Mouse (Mus musculus): ENCODE measurements around the gene Trmt1l. TPM values are rescaled to one million over a fixed set of nuclear protein-coding genes. Genes with fewer than 3 reads are reported as not detected.

Trmt1l gene
- polyA plus RNA-seq, 1 experiment, result 11.9 TPM

GRCm38 (mm10) chr1:151489806-151490205 is 61.5 kb downstream of the Trmt1l start:
- H3K36me3 ChIP-seq (ENCODE audit: control insufficient read depth, insufficient read depth, low read length), result no peaks in the 10 kb centered on the region
- H3K4me3 ChIP-seq (ENCODE audit: extremely low read depth, insufficient read depth, insufficient read length), result no peak overlapping the region
- WGBS, result 68% methylated on average over 6 of the region's 6 CpGs
- no peak overlapping the region for H3K27ac ChIP-seq (ENCODE audit: insufficient read depth, low read length)
- no peak for DNase-seq (ENCODE audit: low read depth in 1 of 2, low spot score in 2 of 2)
- TF ChIP-seq POLR2A (IDR thresholded peaks at IDR 0.05; ENCODE audit: low read depth, low read length), result no peak
- no peak for TF ChIP-seq CTCF (IDR thresholded peaks at IDR 0.05; ENCODE audit: extremely low read depth, insufficient read depth, insufficient read length, insufficient replicate concordance)
- H3K4me1 ChIP-seq (ENCODE audit: control insufficient read depth, insufficient read depth, insufficient read length), result peaks cover 2% of the 10 kb centered on the region; the same call in 1 of the 2 replicates
- H3K27me3 ChIP-seq (ENCODE audit: control insufficient read depth, insufficient read depth, low read length), result no peaks in the 10 kb centered on the region

GRCm38 (mm10) chr1:151492419-151492818 is 64.1 kb downstream of the Trmt1l start:
- Histone ChIP-seq H3K4me1 (ENCODE audit: control insufficient read depth, insufficient read depth, insufficient read length) (peaks cover 4% of the 10 kb centered on the region), H3K27me3 (ENCODE audit: control insufficient read depth, insufficient read depth, low read length) (no peaks in the 10 kb centered on the region), H3K36me3 (ENCODE audit: control insufficient read depth, insufficient read depth, low read length) (no peaks in the 10 kb centered on the region), H3K27ac (ENCODE audit: insufficient read depth, low read length) (no peak overlapping the region), H3K4me3 (ENCODE audit: extremely low read depth, insufficient read depth, insufficient read length) (no peak overlapping the region)
- no peak for TF ChIP-seq POLR2A (IDR thresholded peaks at IDR 0.05; ENCODE audit: low read depth, low read length)
- no peak for TF ChIP-seq CTCF (IDR thresholded peaks at IDR 0.05; ENCODE audit: extremely low read depth, insufficient read depth, insufficient read length, insufficient replicate concordance)
- 52% methylated on average over 1 of the region's 1 CpGs for WGBS
- no peak for DNase-seq (ENCODE audit: low read depth in 1 of 2, low spot score in 2 of 2)

GRCm38 (mm10) chr1:151493826-151494225 is 65.5 kb downstream of the Trmt1l start:
- DNase-seq (ENCODE audit: low read depth in 1 of 2, low spot score in 2 of 2), result no peak
- H3K27me3 ChIP-seq (ENCODE audit: control insufficient read depth, insufficient read depth, low read length), result no peaks in the 10 kb centered on the region
- H3K4me1 ChIP-seq (ENCODE audit: control insufficient read depth, insufficient read depth, insufficient read length), result peaks cover 4% of the 10 kb centered on the region
- no peaks in the 10 kb centered on the region for H3K36me3 ChIP-seq (ENCODE audit: control insufficient read depth, insufficient read depth, low read length)
- TF ChIP-seq POLR2A (IDR thresholded peaks at IDR 0.05; ENCODE audit: low read depth, low read length) (no peak), CTCF (IDR thresholded peaks at IDR 0.05; ENCODE audit: extremely low read depth, insufficient read depth, insufficient read length, insufficient replicate concordance) (no peak)
- H3K4me3 ChIP-seq (ENCODE audit: extremely low read depth, insufficient read depth, insufficient read length), result no peak overlapping the region
- H3K27ac ChIP-seq (ENCODE audit: insufficient read depth, low read length), result no peak overlapping the region

GRCm38 (mm10) chr1:151494711-151495110 is 66.4 kb downstream of the Trmt1l start:
- no peak overlapping the region for H3K27ac ChIP-seq (ENCODE audit: insufficient read depth, low read length)
- no peak for TF ChIP-seq CTCF (IDR thresholded peaks at IDR 0.05; ENCODE audit: extremely low read depth, insufficient read depth, insufficient read length, insufficient replicate concordance)
- no peak for TF ChIP-seq POLR2A (IDR thresholded peaks at IDR 0.05; ENCODE audit: low read depth, low read length)
- H3K36me3 ChIP-seq (ENCODE audit: control insufficient read depth, insufficient read depth, low read length), result no peaks in the 10 kb centered on the region

GRCm38 (mm10) chr1:151495635-151496285 is 67.4 kb downstream of the Trmt1l start:
- WGBS, result 68% methylated on average over 2 of the region's 2 CpGs
- peaks cover 6% of the 10 kb centered on the region for H3K4me1 ChIP-seq (ENCODE audit: control insufficient read depth, insufficient read depth, insufficient read length)
- DNase-seq (ENCODE audit: low read depth in 1 of 2, low spot score in 2 of 2), result no peak

More at GRCm38 (mm10) chr1:151494711-151495110, 66.4 kb downstream of the Trmt1l start:
- peaks cover 6% of the 10 kb centered on the region for H3K4me1 ChIP-seq (ENCODE audit: control insufficient read depth, insufficient read depth, insufficient read length)
- 83% methylated on average over 6 of the region's 6 CpGs for WGBS
- no peaks in the 10 kb centered on the region for H3K27me3 ChIP-seq (ENCODE audit: control insufficient read depth, insufficient read depth, low read length)
- H3K4me3 ChIP-seq (ENCODE audit: extremely low read depth, insufficient read depth, insufficient read length), result no peak overlapping the region
- no peak for DNase-seq (ENCODE audit: low read depth in 1 of 2, low spot score in 2 of 2)

GRCm38 (mm10) chr1:151497028-151497427 is 68.7 kb downstream of the Trmt1l start:
- 91% methylated on average over 8 of the region's 8 CpGs for WGBS
- Histone ChIP-seq H3K4me3 (ENCODE audit: extremely low read depth, insufficient read depth, insufficient read length) (no peak overlapping the region), H3K4me1 (ENCODE audit: control insufficient read depth, insufficient read depth, insufficient read length) (peaks cover 6% of the 10 kb centered on the region), H3K27ac (ENCODE audit: insufficient read depth, low read length) (no peak overlapping the region), H3K27me3 (ENCODE audit: control insufficient read depth, insufficient read depth, low read length) (no peaks in the 10 kb centered on the region), H3K36me3 (ENCODE audit: control insufficient read depth, insufficient read depth, low read length) (no peaks in the 10 kb centered on the region)
- DNase-seq (ENCODE audit: low read depth in 1 of 2, low spot score in 2 of 2), result peak; percentile 18 to 40
- peak; percentile 35; the same call in 1 of the 2 replicates for TF ChIP-seq CTCF (IDR thresholded peaks at IDR 0.05; ENCODE audit: extremely low read depth, insufficient read depth, insufficient read length, insufficient replicate concordance)
- no peak for TF ChIP-seq POLR2A (IDR thresholded peaks at IDR 0.05; ENCODE audit: low read depth, low read length)

More at GRCm38 (mm10) chr1:151495635-151496285, 67.4 kb downstream of the Trmt1l start:
- H3K27ac ChIP-seq (ENCODE audit: insufficient read depth, low read length), result no peak overlapping the region
- H3K27me3 ChIP-seq (ENCODE audit: control insufficient read depth, insufficient read depth, low read length), result no peaks in the 10 kb centered on the region
- TF ChIP-seq POLR2A (IDR thresholded peaks at IDR 0.05; ENCODE audit: low read depth, low read length), result no peak
- no peak for TF ChIP-seq CTCF (IDR thresholded peaks at IDR 0.05; ENCODE audit: extremely low read depth, insufficient read depth, insufficient read length, insufficient replicate concordance)
- no peaks in the 10 kb centered on the region for H3K36me3 ChIP-seq (ENCODE audit: control insufficient read depth, insufficient read depth, low read length)
- H3K4me3 ChIP-seq (ENCODE audit: extremely low read depth, insufficient read depth, insufficient read length), result no peak overlapping the region

- Histone ChIP-seq H3K4me3 (ENCODE audit: extremely low read depth, insufficient read depth, insufficient read length) (no peak overlapping the region), H3K27ac (ENCODE audit: insufficient read depth, low read length) (no peak overlapping the region), H3K27me3 (ENCODE audit: control insufficient read depth, insufficient read depth, low read length) (no peaks in the 10 kb centered on the region), H3K4me1 (ENCODE audit: control insufficient read depth, insufficient read depth, insufficient read length) (peaks cover 6% of the 10 kb centered on the region), H3K36me3 (ENCODE audit: control insufficient read depth, insufficient read depth, low read length) (no peaks in the 10 kb centered on the region)
- no peak for DNase-seq (ENCODE audit: low read depth in 1 of 2, low spot score in 2 of 2)
- 81% methylated on average over 2 of the region's 2 CpGs for WGBS
- TF ChIP-seq POLR2A (IDR thresholded peaks at IDR 0.05; ENCODE audit: low read depth, low read length) (no peak), CTCF (IDR thresholded peaks at IDR 0.05; ENCODE audit: extremely low read depth, insufficient read depth, insufficient read length, insufficient replicate concordance) (no peak)
Observed at GRCm38 (mm10) chr1:151497942-151498341, 69.6 kb downstream of the Trmt1l start.
